Mouse (Mus musculus) cerebellum, adult 2 months (tissue): ENCODE measurements at regions not wholly inside any gene's neighbourhood (a gene's known extent, or its start where the extent isn't known, plus 50 kb on each side); places are given as distances from the start of the nearest gene placed in this dataset.

Experiments used
- CTCF ChIP-seq: fragments of 200-500 bp; IDR thresholded peaks from 2 replicates; pipeline ENCODE4 v1.5.1; 2011; ENCODE audit warnings: low read depth, mild to moderate bottlenecking, control low read depth, low read length, moderate library complexity, borderline replicate concordance; ENCODE audit not compliant: insufficient read depth
- POLR2A ChIP-seq: fragments of 200-500 bp; IDR thresholded peaks from 2 replicates; pipeline ENCODE4 v1.6.1; 2011; ENCODE audit warnings: low read length, control low read depth, borderline replicate concordance; ENCODE audit not compliant: insufficient read depth

- TF ChIP-seq POLR2A (no peak), CTCF (no peak)
Observed at GRCm38 (mm10) chr17:59409315-59409714, 396.1 kb upstream of the Nudt12 start.
